Mouse (Mus musculus) skeletal muscle tissue, adult 2 months (tissue): ENCODE results near the gene Sema4b.

Experiments used
- DNase-seq: peaks from one replicate; pipeline ENCODE4 v3.0.0-alpha.2; 2012; ENCODE audit warnings: low read depth, low spot score

Sema4b gene

GRCm38 (mm10) chr7:80197941-80198778 is 11.5 kb downstream of the Sema4b start:
- peak; percentile 46 for DNase-seq

GRCm38 (mm10) chr7:80198863-80199262 is 12.2 kb downstream of the Sema4b start:
- DNase-seq = no peak

GRCm38 (mm10) chr7:80199286-80199685 is 12.6 kb downstream of the Sema4b start:
- no peak for DNase-seq

GRCm38 (mm10) chr7:80199851-80200587 is 13.4 kb downstream of the Sema4b start:
- DNase-seq = no peak

GRCm38 (mm10) chr7:80200588-80200945 is 13.9 kb downstream of the Sema4b start:
- DNase-seq = no peak

- no peak for DNase-seq
Observed at GRCm38 (mm10) chr7:80200963-80201539, 14.4 kb downstream of the Sema4b start.

GRCm38 (mm10) chr7:80201888-80202540 is 15.4 kb downstream of the Sema4b start:
- no peak for DNase-seq

- no peak for DNase-seq
Observed at GRCm38 (mm10) chr7:80202961-80203360, 16.3 kb downstream of the Sema4b start.

GRCm38 (mm10) chr7:80203638-80204096 is 17.0 kb downstream of the Sema4b start:
- no peak for DNase-seq

- no peak for DNase-seq
Observed at GRCm38 (mm10) chr7:80204362-80204761, 17.7 kb downstream of the Sema4b start.

GRCm38 (mm10) chr7:80204961-80205360 is 18.3 kb downstream of the Sema4b start:
- DNase-seq = no peak

- DNase-seq = no peak
Observed at GRCm38 (mm10) chr7:80205705-80206589, 19.3 kb downstream of the Sema4b start.

- no peak for DNase-seq
Observed at GRCm38 (mm10) chr7:80207314-80207731, 20.7 kb downstream of the Sema4b start.

GRCm38 (mm10) chr7:80208026-80208642 is 21.5 kb downstream of the Sema4b start:
- no peak for DNase-seq

GRCm38 (mm10) chr7:80208738-80209430 is 22.2 kb downstream of the Sema4b start:
- peak; percentile 52 for DNase-seq

- peak; percentile 44 for DNase-seq
Observed at GRCm38 (mm10) chr7:80209669-80210068, 23.0 kb downstream of the Sema4b start.

- no peak for DNase-seq
Observed at GRCm38 (mm10) chr7:80210982-80211381, 24.3 kb downstream of the Sema4b start.

GRCm38 (mm10) chr7:80213604-80214003 is 27.0 kb downstream of the Sema4b start:
- no peak for DNase-seq

GRCm38 (mm10) chr7:80214459-80214858 is 27.8 kb downstream of the Sema4b start:
- DNase-seq = no peak

- peak; percentile 47 for DNase-seq
Observed at GRCm38 (mm10) chr7:80215398-80215797, 28.8 kb downstream of the Sema4b start.
